Mouse (Mus musculus) lung, postnatal 36 days (tissue): ENCODE results near the gene Papolb.

Experiments used
- DNase-seq: peaks from one replicate; pipeline ENCODE4 v3.0.0; 2022; ENCODE audit warnings: mixed read lengths

Papolb gene

GRCm38 (mm10) chr5:142529915-142530314 is at the start of gene Papolb:
Gene Papolb, minus strand, starts transcription at chr5:142530076.
- DNase-seq: no peak

GRCm38 (mm10) chr5:142578192-142578591 is 48.3 kb upstream of the Papolb start:
- DNase-seq: no peak

GRCm38 (mm10) chr5:142576832-142577231 is 47.0 kb upstream of the Papolb start:
- no peak for DNase-seq

- no peak for DNase-seq
Measured at GRCm38 (mm10) chr5:142574323-142575057, 44.6 kb upstream of the Papolb start.

- DNase-seq: no peak
Measured at GRCm38 (mm10) chr5:142564606-142565005, 34.7 kb upstream of the Papolb start.

- no peak for DNase-seq
Measured at GRCm38 (mm10) chr5:142560261-142560660, 30.4 kb upstream of the Papolb start.

GRCm38 (mm10) chr5:142557397-142558067 is 27.7 kb upstream of the Papolb start:
- DNase-seq: peak; percentile 71

- DNase-seq: no peak
Measured at GRCm38 (mm10) chr5:142556721-142557120, 26.8 kb upstream of the Papolb start.

GRCm38 (mm10) chr5:142555866-142556265 is 26.0 kb upstream of the Papolb start:
- DNase-seq: no peak

- DNase-seq: peak; percentile 97
Measured at GRCm38 (mm10) chr5:142550706-142551652, 21.1 kb upstream of the Papolb start, which contains the start of gene Radil. Gene Radil, minus strand, starts transcription at chr5:142551098.

GRCm38 (mm10) chr5:142549961-142550705 is 20.3 kb upstream of the Papolb start:
- peak; percentile 21 for DNase-seq

- DNase-seq: peak; percentile 45
Measured at GRCm38 (mm10) chr5:142549441-142549840, 19.6 kb upstream of the Papolb start.

GRCm38 (mm10) chr5:142547066-142547465 is 17.2 kb upstream of the Papolb start:
- peak; percentile 15 for DNase-seq

- DNase-seq: no peak
Measured at GRCm38 (mm10) chr5:142546344-142546743, 16.5 kb upstream of the Papolb start.

GRCm38 (mm10) chr5:142545014-142545795 is 15.3 kb upstream of the Papolb start:
- DNase-seq: peak; percentile 52

- peak; percentile 30 for DNase-seq
Measured at GRCm38 (mm10) chr5:142537286-142537685, 7.4 kb upstream of the Papolb start.

GRCm38 (mm10) chr5:142535388-142535787 is 5.5 kb upstream of the Papolb start:
- no peak for DNase-seq

- DNase-seq: peak; percentile 30
Measured at GRCm38 (mm10) chr5:142524711-142525464, 5.0 kb downstream of the Papolb start.

GRCm38 (mm10) chr5:142521195-142521866 is 8.5 kb downstream of the Papolb start:
- DNase-seq: no peak

- DNase-seq: no peak
Measured at GRCm38 (mm10) chr5:142520360-142520759, 9.5 kb downstream of the Papolb start.
